Mouse (Mus musculus): Measurements from ENCODE around the gene Sfn.

- TF ChIP-seq CTCF (IDR thresholded peaks at IDR 0.05; ENCODE audit: borderline replicate concordance, extremely low read depth, insufficient read depth, insufficient read length) (no peak), POLR2A (IDR thresholded peaks at IDR 0.05; ENCODE audit: borderline replicate concordance, extremely low read depth, insufficient read depth, insufficient read length, poor library complexity, severe bottlenecking) (no peak)
These were observed 6.4 kb downstream of the Sfn start for GRCm38 (mm10) chr4:133595538-133595937.
